In the genomic region with DNA sequence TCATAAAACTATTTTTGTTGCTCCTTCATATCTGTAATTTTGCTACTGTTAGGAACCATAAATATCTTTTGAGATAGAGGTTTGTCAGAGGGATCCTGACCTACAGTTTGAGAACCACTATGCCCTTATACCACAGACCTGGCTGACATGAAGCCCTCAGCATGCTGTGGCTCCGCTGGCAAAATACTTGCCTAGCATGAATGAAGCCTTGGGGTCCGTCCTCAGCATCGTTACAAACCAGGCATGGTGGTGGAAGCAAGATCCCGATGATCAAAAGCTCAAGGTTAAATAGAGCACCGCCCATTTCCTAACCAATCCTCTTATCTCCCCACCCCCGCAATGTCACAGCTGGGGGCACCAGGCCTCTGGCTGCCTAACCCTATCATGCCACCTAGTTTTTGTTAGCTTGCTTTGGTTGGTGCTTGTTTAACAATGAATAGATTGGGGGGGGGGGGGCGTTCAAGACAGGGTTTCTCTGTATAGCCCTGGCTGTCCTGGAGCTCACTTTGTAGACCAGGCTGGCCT, we compare ENCODE assay signal across 15 mouse cellular contexts. TPM values are rescaled to one million over a fixed set of nuclear protein-coding genes. Genes with fewer than 3 reads are reported as not detected.
A peak's percentile ranks its signal among the peaks of the same experiment; 100 is the strongest.
DNase-seq lines count a peak whose midpoint lies in the region; ATAC-seq lines count a peak whose summit lies in the region.
"Had no signal": no experiment of that assay in that cellular context is flagged by ENCODE, and none has a peak within 500 bp of the region (broad histone marks: within the 10 kb centered on the region; RNA-seq: fewer than 3 reads in every experiment).

No protein-coding gene starts in this region.

- H3K4me3 ChIP-seq in hindbrain, embryonic 15.5 days = no peak overlapping the region
- no peak overlapping the region for H3K4me3 ChIP-seq in hindbrain, embryonic 16.5 days (ENCODE audit: low read length)
- H3K4me3 ChIP-seq in liver, embryonic 13.5 days (replicated peaks) = no peak overlapping the region
- H3K4me3 ChIP-seq: embryonic facial prominence, embryonic 15.5 days; limb, embryonic 12.5 days had no signal

- no peaks in the 10 kb centered on the region for H3K9me3 ChIP-seq in hindbrain, embryonic 15.5 days
- no peaks in the 10 kb centered on the region for H3K9me3 ChIP-seq in hindbrain, embryonic 16.5 days (ENCODE audit: control insufficient read depth, low read length)
- no peaks in the 10 kb centered on the region for H3K9me3 ChIP-seq in liver, embryonic 13.5 days (replicated peaks)
- H3K9me3 ChIP-seq: embryonic facial prominence, embryonic 15.5 days; limb, embryonic 12.5 days had no signal

- H3K4me2 ChIP-seq in hindbrain, embryonic 15.5 days = no peak overlapping the region
- no peak overlapping the region for H3K4me2 ChIP-seq in hindbrain, embryonic 16.5 days (ENCODE audit: low read length)
- peak overlapping the region; percentile 10 for H3K4me2 ChIP-seq in liver, embryonic 13.5 days
- H3K4me2 ChIP-seq: embryonic facial prominence, embryonic 15.5 days; heart, embryonic 11.5 days; limb, embryonic 12.5 days had no signal

- 14% methylated on average over 7 of the region's 7 CpGs for WGBS in hindbrain, embryonic 15.5 days
- WGBS in hindbrain, embryonic 16.5 days = 15% methylated on average over 7 of the region's 7 CpGs
- 5% methylated on average over 7 of the region's 7 CpGs for WGBS in liver, embryonic 13.5 days (ENCODE audit: insufficient replicate concordance)

- no peaks in the 10 kb centered on the region for H3K27me3 ChIP-seq in hindbrain, embryonic 15.5 days
- no peaks in the 10 kb centered on the region for H3K27me3 ChIP-seq in hindbrain, embryonic 16.5 days (replicated peaks; ENCODE audit: control insufficient read depth, insufficient read depth, low read length)
- no peaks in the 10 kb centered on the region for H3K27me3 ChIP-seq in liver, embryonic 13.5 days
- H3K27me3 ChIP-seq: embryonic facial prominence, embryonic 15.5 days; limb, embryonic 12.5 days; Patski had no signal

- H3K36me3 ChIP-seq in hindbrain, embryonic 15.5 days = peaks cover 24% of the 10 kb centered on the region
- H3K36me3 ChIP-seq in hindbrain, embryonic 16.5 days (ENCODE audit: control insufficient read depth, insufficient read depth, low read length) = peaks cover 14% of the 10 kb centered on the region; the same call in 1 of the 2 replicates
- peaks cover 31% of the 10 kb centered on the region for H3K36me3 ChIP-seq in liver, embryonic 13.5 days

- no peak for ATAC-seq in hindbrain, embryonic 15.5 days (ENCODE audit: low FRiP score, low read depth)
- ATAC-seq in hindbrain, embryonic 16.5 days = no peak
- peak; percentile 64 for ATAC-seq in liver, embryonic 13.5 days (ENCODE audit: low read depth)
- ATAC-seq: Patski had no signal

- no peak overlapping the region for H3K9ac ChIP-seq in hindbrain, embryonic 15.5 days
- no peak overlapping the region for H3K9ac ChIP-seq in hindbrain, embryonic 16.5 days (ENCODE audit: low read depth, low read length)
- H3K9ac ChIP-seq in liver, embryonic 13.5 days = 0 out of 2 replicates have a peak overlapping the region, but pooled peaks have one; percentile 15
- H3K9ac ChIP-seq: embryonic facial prominence, embryonic 15.5 days; limb, embryonic 12.5 days had no signal

- H3K4me1 ChIP-seq in hindbrain, embryonic 15.5 days (replicated peaks) = peaks cover 47% of the 10 kb centered on the region
- peaks cover 31% of the 10 kb centered on the region for H3K4me1 ChIP-seq in hindbrain, embryonic 16.5 days (ENCODE audit: control insufficient read depth, insufficient read depth, low read depth, low read length)
- peaks cover 21% of the 10 kb centered on the region for H3K4me1 ChIP-seq in liver, embryonic 13.5 days (replicated peaks)

- peak overlapping the region; percentile 84; the same call in 1 of the 2 replicates for H3K27ac ChIP-seq in hindbrain, embryonic 15.5 days (replicated peaks)
- no peak overlapping the region for H3K27ac ChIP-seq in hindbrain, embryonic 16.5 days (ENCODE audit: low read depth, low read length)
- H3K27ac ChIP-seq in liver, embryonic 13.5 days = no peak overlapping the region
- H3K27ac ChIP-seq: embryonic facial prominence, embryonic 15.5 days; limb, embryonic 12.5 days had no signal

- peak; percentile 37 for DNase-seq in MEL-GATA-1-ER (ENCODE audit: extremely low read depth, low read depth)
- no peak for DNase-seq in liver, embryonic 13.5 days
- peak; percentile 40 to 51 for DNase-seq in thymus, postnatal 10 days (ENCODE audit: low spot score in 2 of 2)
- DNase-seq in cerebellum, adult 8-10 months = no peak
- DNase-seq in urinary bladder, postnatal 10 days (ENCODE audit: low spot score) = no peak
- DNase-seq: adrenal gland, postnatal 10 days; cerebellum, postnatal 25 days; layer of hippocampus, postnatal 36 days; lung, postnatal 10 days had no signal

RNA-seq across cellular contexts. Expression of a gene that starts 14.7 kb away (rescaled TPM):
- 66.0 and 66.3 TPM in 2 replicates for polyA plus RNA-seq in hindbrain, embryonic 15.5 days (2015; fragmentation: Nextera tagmentation; extraction: Ambion mirVana)
- polyA plus RNA-seq in hindbrain, embryonic 16.5 days (2015; fragmentation: Nextera tagmentation; extraction: Ambion mirVana) = 70.6 and 76.1 TPM in 2 replicates
- 31.8 and 35.3 TPM in 2 replicates for polyA plus RNA-seq in liver, embryonic 13.5 days (2015; fragmentation: Nextera tagmentation; extraction: Ambion mirVana)

RNA-seq across cellular contexts. Expression of a gene that starts 22.0 kb away (rescaled TPM):
- polyA plus RNA-seq in hindbrain, embryonic 15.5 days (2015; fragmentation: Nextera tagmentation; extraction: Ambion mirVana) = 13.8 TPM in 2 replicates
- polyA plus RNA-seq in hindbrain, embryonic 16.5 days (2015; fragmentation: Nextera tagmentation; extraction: Ambion mirVana) = 14.6 and 15.6 TPM in 2 replicates
- polyA plus RNA-seq in liver, embryonic 13.5 days (2015; fragmentation: Nextera tagmentation; extraction: Ambion mirVana) = 4.0 and 5.0 TPM in 2 replicates

RNA-seq across cellular contexts. Expression of a gene that starts 23.9 kb away (rescaled TPM):
- 441 and 476 TPM in 2 replicates for polyA plus RNA-seq in hindbrain, embryonic 15.5 days (2015; fragmentation: Nextera tagmentation; extraction: Ambion mirVana)
- polyA plus RNA-seq in hindbrain, embryonic 16.5 days (2015; fragmentation: Nextera tagmentation; extraction: Ambion mirVana) = 428 and 459 TPM in 2 replicates
- 310 and 314 TPM in 2 replicates for polyA plus RNA-seq in liver, embryonic 13.5 days (2015; fragmentation: Nextera tagmentation; extraction: Ambion mirVana)

Comparison
In these comparisons a context has a peak if more than half of its experiments do, and no peak if none do; other contexts are left out.
1. DNase-seq: peak in MEL-GATA-1-ER (single experiment) and thymus, postnatal 10 days (2 of 2); none in liver, embryonic 13.5 days (single experiment), cerebellum, adult 8-10 months (single experiment) and urinary bladder, postnatal 10 days (single experiment).